Mouse (Mus musculus) spleen, postnatal 0 days (tissue): Measurements from ENCODE around the gene Mms22l. TPM values are rescaled to one million over a fixed set of nuclear protein-coding genes. Genes with fewer than 3 reads are reported as not detected.

ENCODE experiments used
- polyA plus RNA-seq: library from polyadenylated mRNA; unstranded; fragments of >200 nt; fragmentation: Nextera tagmentation; extraction: Ambion mirVana; gene quantifications from 2 replicates; pipeline ENCODE4 v1.2.1, GENCODE M21; 2015

The Mms22l gene
- polyA plus RNA-seq, result 25.2 and 26.4 TPM in 2 replicates

GRCm38 (mm10) chr4:24496116-24496952, at the start of gene Mms22l:
Gene Mms22l (plus strand): TSS chr4:24496451.

